Mouse (Mus musculus) yolk sac, embryonic 10.5 days (tissue): Measurements from ENCODE around the gene AI854703.

Source experiments
- DNase-seq: peaks from one replicate; pipeline ENCODE4 v3.0.0-alpha.2; 2017; ENCODE audit warnings: low spot score

The AI854703 gene

DNA sequence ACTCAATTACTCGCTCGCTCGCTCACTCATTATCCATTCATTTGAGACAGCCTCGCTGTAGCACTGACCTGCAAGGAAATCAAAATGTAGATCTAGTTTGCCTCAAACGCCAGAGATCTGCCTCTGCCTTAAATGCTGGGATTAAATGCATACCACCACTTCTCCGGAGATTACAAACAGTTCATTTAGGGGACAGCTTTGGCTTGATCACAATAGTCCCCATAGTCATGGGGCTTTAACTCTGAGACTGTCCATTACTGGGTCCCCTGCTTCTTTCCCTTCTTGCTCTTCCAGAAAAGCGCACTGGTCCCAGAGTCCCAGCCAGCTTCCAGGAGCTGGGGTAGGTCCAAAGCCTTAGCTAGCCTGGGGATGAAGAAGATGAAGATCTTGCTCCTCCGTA lies at the start of gene AI854703:
Gene AI854703 (plus strand): TSS at position 301 of the 400 bp plus-strand sequence.
- DNase-seq = no peak

DNA sequence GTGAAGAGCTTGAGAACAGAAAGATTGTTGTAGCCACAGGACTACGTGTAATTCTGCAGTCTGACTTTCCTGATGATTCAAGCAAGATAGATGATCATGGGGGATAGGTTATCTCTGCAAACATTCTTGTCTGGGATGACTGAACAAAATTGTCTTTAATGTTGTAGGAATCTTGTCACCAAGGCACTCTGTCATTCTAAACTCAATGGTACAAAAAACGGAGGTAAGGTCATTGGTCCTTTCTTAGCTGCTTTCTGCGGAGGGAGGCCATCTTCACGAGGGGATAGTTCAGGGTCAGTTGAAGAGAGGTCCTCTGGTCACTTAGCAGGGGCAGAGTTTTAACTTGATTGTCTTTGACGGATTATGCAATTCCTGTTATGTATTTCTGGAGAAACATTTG lies 47.8 kb upstream of the AI854703 start:
- no peak for DNase-seq

DNA sequence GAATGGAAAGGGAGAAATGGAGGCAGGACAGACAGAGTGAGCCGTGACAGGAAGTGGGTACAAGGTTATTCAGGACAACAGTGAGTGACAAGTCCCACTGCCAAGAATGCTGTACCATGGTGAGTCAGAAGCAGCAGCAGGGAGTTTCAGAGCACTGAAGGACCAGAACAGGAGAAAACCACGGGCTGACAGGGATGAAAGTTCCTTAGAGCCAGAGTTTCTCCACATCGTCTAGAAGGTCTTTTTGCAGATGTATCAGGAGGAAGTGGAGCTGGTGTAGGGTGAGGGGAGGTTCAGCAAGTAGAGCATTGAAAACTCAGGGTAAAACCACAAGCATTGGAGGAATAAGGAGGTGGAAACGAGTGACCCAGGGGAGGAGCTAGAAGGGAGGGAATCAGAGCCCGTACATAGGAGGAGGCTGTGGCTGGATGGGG lies 47.3 kb upstream of the AI854703 start:
- DNase-seq = no peak

DNA sequence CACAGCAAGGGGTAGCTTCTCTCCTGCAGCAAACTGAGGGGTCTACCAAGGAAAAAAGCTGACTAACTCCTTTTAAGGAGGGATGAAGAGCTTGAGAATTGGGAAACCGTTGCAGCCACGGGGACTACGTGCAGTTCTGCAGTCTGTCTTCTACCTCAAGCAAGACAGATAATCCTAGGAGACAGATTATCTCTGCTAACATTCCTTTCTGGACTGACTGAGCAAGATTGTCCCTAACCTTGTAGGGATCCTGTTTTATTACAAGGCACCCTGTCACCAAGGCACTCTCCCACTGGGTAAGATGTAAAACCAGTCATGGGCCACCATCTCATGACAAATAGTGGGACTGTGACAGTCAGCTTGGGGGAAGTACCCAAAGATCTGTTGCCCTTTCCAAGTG lies 45.3 kb upstream of the AI854703 start:
- no peak for DNase-seq

DNA sequence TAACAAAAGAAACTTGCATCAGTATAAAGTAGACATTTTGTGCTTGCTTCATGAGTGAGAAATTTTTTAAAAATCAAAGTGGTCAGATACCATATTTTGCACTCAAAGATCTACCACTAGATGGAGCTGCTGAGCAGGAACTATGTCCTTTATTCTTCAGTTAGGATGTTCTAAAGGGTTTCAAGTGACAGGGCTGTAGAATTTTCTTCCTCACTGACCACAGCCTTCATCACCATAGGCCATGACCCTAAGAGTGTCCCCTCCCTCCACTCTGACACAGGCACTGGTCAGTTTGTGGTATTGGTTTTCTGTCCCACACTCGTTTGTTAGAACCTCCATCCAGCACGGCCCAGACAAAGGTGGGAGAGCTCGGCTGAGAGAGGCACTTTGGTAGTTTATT lies 44.5 kb upstream of the AI854703 start:
- DNase-seq = no peak

DNA sequence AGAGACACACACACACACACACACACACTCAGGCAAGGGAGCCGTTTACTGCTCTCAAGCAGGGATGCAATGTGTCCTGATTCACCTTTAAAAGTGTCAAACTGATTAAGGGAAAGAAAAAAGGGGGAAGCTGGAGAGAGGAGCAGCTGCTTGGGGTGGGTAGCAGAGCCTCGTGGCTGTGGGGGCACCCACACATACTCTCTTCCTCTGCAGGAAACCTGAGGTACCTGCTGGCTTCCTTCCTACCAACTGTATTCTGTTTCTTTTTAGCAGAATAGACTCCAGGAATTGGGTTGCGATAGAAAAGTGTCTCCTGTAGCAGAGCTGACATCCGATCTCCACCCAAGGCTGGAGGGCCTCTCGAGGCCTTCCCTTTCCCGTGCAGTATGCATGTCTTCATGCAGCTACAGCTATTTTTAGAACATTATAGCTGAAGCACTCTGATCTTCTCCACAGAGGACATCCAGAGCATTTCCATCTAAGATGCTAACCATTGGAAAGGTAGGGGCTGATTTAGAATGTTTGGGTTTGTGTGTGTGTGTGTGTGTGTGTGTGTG lies 37.3 kb upstream of the AI854703 start, which contains the start of gene Gm45021:
Gene Gm45021 (plus strand): TSS at position 417 of the 557 bp plus-strand sequence.
- DNase-seq = no peak

DNA sequence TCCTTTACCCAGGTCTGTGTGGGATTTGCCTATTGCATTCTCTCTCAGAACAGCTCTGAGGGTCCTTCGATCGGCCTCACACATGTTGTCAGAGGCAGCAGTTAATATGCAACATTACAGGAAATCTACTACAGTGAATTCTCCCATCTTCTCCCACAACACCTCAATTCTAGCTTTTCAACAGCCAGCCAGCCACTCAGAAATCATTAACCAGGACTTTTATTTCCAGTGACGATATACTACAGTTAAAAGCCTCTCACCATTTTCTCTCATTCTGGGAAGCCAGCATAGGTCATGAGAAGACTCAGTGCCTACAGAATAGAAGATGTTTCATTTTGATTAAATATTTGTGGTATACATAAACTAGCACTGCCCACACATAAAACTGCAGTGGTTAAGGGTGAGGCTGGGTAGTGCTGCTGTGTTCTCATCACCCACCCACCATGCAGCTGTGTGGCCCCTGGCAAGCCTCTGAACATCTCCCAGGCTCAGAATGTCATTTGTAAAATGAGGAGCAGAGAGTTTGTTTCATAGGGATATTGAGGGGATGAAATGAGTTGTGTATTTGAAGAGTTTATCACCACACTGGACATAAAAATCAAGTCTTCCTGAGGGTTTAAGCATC lies 35.2 kb upstream of the AI854703 start:
- no peak for DNase-seq

DNA sequence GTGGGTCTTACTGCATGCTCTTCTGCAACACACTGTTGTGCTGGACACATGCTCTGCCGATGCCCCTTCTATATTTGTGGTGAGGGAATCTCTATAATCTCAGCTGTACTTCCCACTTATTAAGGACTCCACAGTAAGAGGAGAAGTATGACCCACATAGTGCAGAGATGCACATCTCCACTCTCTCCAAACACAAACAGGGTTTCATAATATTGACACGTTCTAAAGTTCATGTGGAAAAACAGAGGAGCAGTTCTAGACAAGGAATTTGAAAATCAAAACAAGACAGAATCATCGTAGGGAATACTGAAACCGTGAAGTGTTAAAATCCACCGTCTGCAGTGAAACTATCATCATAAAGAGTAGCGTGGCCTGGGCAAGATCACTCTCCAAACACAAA lies 34.7 kb upstream of the AI854703 start:
- no peak for DNase-seq

DNA sequence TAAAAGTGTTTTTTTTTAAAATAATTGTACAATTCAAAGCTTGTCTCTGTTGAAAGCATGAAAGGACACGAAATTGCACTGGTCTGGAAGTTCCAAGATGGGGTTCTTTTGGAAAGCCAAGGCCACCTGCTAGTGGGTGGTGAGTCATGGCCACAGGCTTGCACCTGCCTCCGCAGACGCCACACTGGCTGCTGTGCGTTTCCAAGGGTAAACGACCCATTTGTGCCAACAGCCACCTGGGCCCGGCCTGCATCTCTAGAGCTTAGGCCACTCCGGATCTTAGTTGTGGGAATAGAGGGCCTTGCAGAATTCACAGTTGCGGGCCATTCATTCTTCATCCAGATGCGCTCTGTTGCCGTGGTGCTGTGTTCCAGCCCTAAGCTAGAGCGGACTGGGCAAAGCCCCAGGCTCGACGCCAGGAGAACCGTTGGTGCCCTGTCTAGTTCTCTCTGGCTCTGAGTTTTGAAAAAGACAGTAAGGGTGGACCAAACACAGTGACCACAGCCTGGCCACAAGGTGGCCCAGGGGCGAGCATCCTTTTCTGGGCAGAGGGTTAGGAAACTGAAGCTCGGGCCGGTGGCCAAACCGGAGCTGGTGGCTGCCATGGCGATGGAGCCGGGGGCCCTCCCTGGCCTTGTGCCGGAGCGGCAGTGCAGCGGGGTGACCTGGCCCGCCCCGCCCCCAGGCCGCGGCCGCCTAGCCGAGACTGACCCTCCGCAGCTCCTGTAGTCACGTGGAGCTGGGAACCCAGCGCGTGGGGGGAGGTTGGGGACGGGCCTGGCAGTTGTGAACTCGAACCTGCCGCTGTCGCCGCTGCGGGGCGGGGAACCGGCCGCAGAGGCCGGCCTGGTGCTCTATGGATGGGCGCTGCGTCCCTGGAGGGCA lies 33.2 kb upstream of the AI854703 start, which contains the start of the genes Repin1 and Gm44965:
Gene Repin1 (plus strand): TSS at position 726 of the 885 bp plus-strand sequence.
Gene Gm44965 (plus strand): TSS at position 784 of the 885 bp plus-strand sequence.
- peak; percentile 89 for DNase-seq

DNA sequence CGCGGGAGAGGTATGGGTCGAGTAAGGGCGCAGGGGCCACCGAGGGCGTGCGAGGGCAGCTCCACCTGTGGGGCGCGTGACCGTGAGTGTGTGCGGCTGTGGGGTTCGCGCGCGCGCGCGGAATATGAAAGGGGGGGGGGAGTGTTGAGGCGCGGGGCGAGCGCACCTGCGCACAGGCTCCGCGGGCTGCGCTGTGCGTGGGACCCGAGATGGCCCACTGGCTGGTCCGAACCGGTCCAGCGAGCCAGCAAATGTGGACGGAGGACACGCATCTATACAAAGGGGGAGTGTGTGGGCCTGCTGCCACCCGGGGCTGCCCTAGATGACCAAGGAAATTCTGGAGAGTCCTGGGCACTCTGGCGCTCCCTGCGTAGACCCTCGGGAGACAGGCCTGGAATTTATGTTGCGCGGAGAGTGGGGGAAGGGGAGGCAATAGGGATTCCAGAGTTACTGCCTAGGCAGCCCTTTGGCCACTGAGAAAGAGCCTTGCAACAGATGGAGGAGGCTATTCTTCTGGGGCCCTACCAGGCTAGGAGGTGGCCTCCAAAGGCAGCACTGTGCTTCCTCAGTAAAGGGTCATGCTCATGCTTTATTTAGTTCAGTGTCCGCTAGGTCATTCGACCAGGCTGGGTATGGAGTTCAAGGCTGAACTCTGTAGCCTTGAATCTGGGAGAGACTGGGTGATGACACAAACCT lies 32.4 kb upstream of the AI854703 start:
- DNase-seq = peak; percentile 69

DNA sequence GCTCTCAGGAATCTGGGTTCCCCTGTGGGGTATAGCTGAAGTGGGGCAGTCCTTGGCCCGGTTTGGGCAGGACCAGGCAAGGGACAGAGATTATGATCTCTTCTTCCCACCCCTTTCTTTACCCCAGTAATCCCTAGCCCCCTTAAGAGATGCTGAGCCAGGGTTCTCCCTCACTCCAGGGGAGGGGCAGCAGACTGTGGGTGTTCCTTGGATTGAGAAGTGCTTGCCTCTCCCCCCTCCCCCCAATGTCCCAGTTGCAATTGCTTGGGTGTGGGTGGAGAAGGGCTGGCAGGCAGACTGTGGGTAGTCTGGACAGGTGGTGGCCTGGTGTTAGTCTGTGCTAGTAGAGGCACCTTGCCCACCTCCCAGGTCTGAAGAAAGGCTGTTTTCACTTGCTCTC lies 31.3 kb upstream of the AI854703 start:
- DNase-seq = no peak

DNA sequence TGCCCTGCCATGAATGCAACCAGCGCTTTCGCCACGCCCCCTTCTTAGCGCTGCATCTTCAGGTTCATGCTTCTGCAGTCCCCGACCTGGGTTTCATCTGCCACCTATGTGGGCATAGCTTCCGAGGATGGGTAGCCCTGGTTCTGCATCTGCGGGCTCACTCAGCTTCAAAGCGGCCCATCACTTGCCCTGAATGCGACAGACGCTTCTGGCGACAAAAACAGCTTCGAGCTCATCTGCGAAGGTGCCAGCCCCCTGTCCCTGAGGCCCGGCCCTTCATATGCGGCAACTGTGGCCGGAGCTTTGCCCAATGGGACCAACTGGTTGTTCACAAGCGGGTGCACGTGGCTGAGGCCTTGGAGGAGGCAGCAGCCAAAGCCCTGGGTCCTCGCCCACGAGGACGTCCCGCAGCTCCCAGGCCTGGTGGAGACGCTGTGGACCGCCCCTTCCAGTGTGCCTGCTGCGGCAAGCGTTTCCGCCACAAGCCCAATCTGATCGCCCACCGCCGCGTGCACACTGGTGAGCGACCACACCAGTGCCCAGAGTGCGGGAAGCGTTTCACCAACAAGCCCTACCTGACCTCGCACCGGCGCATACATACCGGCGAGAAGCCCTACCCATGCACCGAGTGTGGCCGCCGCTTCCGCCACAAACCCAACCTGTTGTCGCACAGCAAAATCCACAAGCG lies 29.9 kb upstream of the AI854703 start:
- no peak for DNase-seq

DNA sequence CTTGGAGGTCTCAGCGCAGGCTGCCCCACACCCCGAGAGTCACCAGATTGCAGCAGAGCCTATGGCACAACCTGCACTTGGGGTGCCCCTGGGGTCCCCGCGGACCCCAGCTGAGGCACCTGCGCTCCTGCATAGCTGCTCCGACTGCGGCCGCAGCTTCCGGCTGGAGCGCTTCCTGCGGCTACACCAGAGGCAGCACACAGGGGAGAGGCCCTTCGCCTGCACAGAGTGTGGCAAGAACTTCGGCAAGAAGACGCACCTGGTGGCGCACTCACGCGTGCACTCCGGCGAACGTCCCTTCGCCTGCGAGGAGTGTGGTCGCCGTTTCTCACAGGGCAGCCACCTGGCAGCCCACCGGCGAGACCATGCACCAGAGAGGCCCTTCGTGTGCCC lies 29.3 kb upstream of the AI854703 start:
- DNase-seq = no peak

DNA sequence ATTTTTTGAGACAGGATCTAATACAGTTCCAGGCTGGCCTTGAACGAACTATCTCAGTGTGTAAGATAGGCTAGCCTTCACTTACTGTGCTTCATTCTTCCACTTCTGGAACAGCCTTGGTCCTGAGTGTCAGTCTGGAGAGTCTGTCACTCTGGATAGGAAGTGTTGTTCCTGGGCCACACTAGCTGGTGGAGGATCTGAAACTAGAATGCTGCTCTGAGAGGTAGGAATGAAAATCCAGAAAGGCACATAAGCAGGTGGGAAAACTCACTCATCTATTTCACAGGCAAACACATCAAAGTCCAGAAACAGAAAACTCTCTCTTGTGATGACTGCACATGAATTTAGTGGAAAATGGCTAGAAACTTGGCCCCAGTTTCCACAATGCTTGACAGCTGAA lies 26.0 kb upstream of the AI854703 start:
- no peak for DNase-seq

DNA sequence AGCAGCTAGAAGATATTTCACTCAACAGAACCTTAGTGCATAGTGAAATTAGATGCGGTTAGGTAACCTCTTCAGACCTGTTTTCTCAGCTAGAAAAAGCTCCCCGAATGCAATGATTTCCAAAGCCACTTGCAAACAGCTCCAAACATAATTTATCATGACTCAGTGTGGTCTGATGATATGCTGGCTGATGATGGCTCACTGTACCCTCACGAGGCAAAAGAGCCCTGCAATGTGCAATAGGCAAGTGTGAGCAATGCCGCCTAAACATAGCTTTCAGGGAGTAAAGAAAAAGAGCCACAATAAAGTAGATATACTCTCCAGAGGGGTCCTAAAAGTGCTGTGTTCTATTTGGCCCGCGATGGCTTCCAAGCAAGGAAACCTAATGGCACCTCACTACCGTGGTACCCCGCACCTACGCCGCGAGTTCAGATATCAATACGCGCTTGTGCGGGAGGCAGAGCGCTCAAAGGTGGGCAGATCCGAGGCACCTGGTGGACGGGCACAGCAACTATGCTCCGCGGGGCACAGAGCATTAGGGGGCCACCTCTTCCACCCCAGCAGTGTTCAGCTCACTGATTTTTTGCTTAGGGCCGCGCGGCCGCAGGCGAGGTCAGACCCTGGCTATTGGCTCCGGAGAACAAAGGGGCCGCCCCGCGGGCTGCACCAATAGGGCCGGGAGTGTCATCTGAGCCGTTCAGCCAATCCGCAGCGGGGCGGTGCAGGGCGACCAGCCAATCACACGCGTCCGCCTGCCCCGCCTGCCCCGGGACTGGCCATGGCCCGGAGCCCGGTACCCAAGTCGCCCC lies 25.1 kb upstream of the AI854703 start, which contains the start of gene Zfp775:
Gene Zfp775 (plus strand): TSS at position 793 of the 809 bp plus-strand sequence.
- DNase-seq = peak; percentile 93

DNA sequence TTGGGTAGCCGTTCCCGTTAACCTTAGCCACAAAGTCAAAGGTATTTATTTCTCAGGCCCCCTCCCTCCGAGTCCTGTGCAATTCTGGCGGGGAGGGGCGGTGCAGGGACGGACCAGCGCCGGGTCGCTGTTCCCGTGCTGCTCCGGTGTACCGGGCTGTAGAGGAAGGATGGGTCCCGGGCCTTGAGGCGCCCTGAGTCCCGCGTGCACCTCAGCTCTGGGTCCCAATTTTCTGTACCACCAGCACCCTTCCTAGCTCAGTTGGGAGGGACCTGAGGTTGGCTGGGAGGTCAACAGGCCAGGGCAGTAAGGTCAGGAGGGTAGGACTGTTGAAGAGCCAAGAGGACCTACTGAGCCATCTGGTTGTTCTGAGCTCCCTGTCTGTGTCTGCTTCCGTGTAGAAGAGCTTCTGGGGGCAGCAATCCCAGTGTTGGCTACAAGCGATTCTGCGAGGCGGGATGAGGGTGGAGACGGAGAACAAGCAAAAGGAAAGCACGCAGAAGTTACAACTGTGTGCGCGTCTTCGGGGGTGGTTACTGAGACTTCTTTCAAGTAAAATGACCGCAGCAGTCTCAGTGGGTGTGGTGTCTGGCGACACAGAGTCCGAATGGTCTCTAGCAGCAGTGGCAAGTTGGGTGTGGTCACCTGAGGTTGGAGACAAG lies 24.4 kb upstream of the AI854703 start:
- DNase-seq = no peak

DNA sequence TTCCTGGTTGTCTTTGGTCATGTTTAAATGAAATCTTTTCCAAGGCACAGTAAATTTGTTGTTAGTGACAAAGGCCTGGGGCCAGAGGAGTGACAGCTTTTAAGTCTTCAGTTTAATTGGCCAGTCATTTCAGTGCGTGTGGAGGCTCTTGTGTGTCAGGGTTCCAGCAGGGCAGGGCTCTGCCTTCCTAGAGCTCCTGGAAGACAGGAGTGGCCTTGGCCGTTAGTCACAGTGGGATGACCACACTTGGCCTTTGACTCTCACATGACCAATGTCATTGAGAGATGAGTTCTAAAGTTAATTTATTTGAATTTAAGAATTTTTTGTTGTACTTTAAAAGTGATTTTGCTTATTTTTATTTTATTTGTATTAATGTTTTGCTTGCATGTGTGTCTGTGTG lies 18.4 kb upstream of the AI854703 start:
- no peak for DNase-seq

DNA sequence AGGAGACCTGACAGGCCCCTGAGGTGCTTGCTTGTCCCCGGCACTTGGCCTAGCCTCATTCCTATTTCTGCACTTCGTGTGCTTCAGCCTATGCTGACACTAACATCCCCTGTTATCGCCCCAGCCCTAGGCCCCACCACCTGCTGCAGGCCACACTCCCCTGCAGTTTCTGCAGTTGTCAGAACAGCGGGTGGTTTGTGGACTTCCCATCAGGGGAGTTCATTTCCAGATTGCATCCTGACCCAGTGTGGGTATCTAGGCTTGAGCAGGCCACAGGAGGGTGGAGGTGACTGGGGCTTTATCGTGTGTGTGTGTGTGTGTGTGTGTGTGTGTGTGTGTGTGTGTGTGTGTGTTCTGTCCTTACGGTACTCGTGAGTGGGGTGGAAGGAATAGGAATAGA lies 17.1 kb upstream of the AI854703 start:
- no peak for DNase-seq

DNA sequence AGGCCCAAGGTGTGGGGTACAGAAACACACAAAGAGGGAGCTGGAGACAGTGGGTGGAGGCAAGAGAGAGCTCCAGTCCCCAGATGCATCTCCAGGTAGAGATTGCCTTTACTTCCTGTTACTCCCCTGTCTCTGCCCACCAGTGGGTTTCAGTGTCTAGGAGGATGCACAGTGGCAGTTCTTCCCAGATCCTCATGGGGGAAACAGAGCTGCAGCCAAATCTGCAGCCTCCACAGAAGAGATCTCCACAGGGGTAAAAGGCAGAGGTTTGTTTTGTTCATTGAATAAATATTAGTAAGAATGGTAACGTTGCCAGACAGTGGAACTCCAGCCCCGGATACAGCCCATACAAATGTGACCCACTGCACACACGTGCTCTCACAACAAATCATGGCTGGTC lies 15.9 kb upstream of the AI854703 start:
- no peak for DNase-seq

DNA sequence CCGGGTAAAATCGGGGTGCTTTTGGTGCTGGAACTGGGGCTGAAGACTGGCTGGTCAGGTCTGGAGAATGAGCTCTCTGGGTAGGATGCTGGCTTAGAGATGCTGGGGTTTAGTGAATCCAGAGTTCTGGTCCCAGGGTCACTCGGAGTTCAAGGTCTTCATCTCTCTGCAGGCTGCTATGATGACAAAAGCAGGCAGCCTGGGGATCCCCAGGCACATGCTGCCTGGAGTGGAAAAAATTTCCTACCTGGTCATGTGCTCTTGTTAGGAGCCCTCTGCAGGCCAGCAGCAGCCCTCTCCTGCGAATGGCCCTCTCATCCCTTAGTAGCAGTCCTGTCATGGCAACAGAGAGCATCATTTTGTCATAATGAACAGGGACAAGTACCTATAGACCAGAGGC lies 13.1 kb upstream of the AI854703 start:
- DNase-seq = no peak
